Mouse (Mus musculus): ENCODE measurements around the gene Itpkc. TPM values are rescaled to one million over a fixed set of nuclear protein-coding genes. Genes with fewer than 3 reads are reported as not detected.

Itpkc gene
- polyA plus RNA-seq, 1 experiment, result 6.1 TPM

DNA sequence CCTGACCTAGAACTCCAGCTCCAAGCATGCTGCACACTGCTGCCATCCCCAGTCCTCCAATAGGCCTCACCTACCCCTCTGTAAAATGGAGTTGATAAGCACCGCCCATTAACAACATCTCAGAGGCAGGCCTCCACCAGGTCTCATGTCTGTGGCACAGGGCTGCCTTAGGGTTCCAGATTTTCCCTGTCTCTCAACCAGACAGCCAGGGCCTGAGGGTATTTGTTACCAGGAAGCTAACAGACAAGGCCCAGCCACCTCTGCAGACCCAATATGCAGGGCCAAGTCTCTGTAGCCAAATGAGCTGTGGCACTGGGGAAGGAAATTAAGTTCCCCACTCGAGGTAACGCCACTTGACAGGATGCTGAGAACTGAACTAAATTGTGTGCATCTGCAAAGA lies 67.5 kb downstream of the Itpkc start:
- H3K4me1 ChIP-seq (ENCODE audit: control insufficient read depth, insufficient read depth, low read length), result peaks cover 34% of the 10 kb centered on the region
- no peak overlapping the region for H3K4me3 ChIP-seq (ENCODE audit: insufficient read depth, low read length)
- no peak overlapping the region for H3K27ac ChIP-seq (ENCODE audit: insufficient read depth, low read depth, low read length)
- TF ChIP-seq CTCF (IDR thresholded peaks at IDR 0.05; ENCODE audit: low read depth, low read length), result no peak
- no peak for TF ChIP-seq POLR2A (IDR thresholded peaks at IDR 0.05; ENCODE audit: borderline replicate concordance, low read depth, low read length)

DNA sequence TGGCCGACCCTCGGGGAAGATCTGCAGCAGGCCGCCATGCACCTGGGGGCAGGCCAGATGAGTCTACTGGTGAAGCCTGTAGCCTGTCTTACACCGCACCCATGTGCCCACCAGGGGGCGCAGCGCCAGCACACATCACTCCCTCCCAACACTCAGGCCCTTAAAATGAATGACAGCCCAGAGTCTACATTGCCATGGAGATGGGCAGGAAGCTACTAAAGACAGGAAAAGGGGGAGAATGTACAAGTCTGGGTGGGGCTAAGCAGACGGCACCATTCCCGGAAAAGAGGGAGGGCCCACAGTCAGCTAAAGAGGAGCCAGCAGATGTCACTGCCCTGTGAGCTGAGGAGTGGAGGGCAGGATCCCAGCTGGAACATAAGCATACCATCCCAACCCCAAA lies 68.6 kb downstream of the Itpkc start:
- no peak overlapping the region for H3K27ac ChIP-seq (ENCODE audit: insufficient read depth, low read depth, low read length)
- H3K4me1 ChIP-seq (ENCODE audit: control insufficient read depth, insufficient read depth, low read length), result peaks cover 34% of the 10 kb centered on the region
- no peak overlapping the region for H3K4me3 ChIP-seq (ENCODE audit: insufficient read depth, low read length)
- peak; percentile 75 for TF ChIP-seq CTCF (IDR thresholded peaks at IDR 0.05; ENCODE audit: low read depth, low read length)
- TF ChIP-seq POLR2A (IDR thresholded peaks at IDR 0.05; ENCODE audit: borderline replicate concordance, low read depth, low read length), result no peak

DNA sequence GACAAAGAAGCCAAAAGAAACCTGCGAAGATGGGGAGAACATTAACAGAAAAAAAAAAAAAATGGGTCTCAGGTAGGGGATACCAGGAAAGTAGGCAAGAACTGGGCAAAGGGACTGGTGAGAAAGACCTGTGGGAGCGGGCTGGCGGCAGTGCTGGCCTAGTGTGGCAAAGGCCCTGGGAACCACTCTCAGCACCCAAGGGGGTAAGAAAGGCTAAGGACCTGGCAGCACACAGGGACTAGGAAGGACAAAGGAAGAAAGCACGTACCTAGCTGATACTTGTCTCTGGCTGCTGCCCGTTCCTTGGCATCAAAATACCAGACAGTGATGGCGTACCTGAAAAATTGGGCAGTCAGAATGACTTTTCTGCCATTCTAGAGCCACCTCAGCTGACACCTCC lies 69.2 kb downstream of the Itpkc start:
- Histone ChIP-seq H3K27ac (ENCODE audit: insufficient read depth, low read depth, low read length) (no peak overlapping the region), H3K4me3 (ENCODE audit: insufficient read depth, low read length) (no peak overlapping the region), H3K4me1 (ENCODE audit: control insufficient read depth, insufficient read depth, low read length) (peaks cover 34% of the 10 kb centered on the region)
- TF ChIP-seq POLR2A (IDR thresholded peaks at IDR 0.05; ENCODE audit: borderline replicate concordance, low read depth, low read length) (no peak), CTCF (IDR thresholded peaks at IDR 0.05; ENCODE audit: low read depth, low read length) (no peak)

DNA sequence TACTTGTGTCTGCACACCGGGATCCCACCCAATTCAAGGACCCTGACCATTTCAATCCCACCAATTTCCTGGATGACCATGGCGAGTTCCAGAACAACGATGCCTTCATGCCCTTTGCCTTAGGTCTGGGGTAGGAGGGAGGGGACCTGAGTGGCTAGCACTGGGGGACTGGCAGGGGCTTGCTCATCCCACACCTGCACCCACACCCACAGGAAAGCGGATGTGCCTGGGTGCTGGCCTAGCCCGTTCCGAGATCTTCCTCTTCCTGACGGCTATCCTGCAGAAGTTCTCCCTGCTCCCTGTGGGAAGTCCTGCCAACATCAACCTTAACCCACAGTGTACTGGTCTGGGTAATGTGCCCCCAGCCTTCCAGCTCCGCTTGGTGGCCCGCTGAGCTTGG lies 70.3 kb downstream of the Itpkc start:
- no peak overlapping the region for H3K27ac ChIP-seq (ENCODE audit: insufficient read depth, low read depth, low read length)
- TF ChIP-seq POLR2A (IDR thresholded peaks at IDR 0.05; ENCODE audit: borderline replicate concordance, low read depth, low read length) (no peak), CTCF (IDR thresholded peaks at IDR 0.05; ENCODE audit: low read depth, low read length) (no peak)
- no peak overlapping the region for H3K4me3 ChIP-seq (ENCODE audit: insufficient read depth, low read length)
- H3K4me1 ChIP-seq (ENCODE audit: control insufficient read depth, insufficient read depth, low read length), result peaks cover 29% of the 10 kb centered on the region

Other genes starting within 250 kb of the Itpkc start
- gene Cyp2a12, start 199.6 kb downstream of the Itpkc start, polyA plus RNA-seq (2012; ENCODE audit: insufficient read depth, insufficient read length, missing spikeins), result not detected in 2 replicates
- gene Cyp2f2, start 108.8 kb downstream of the Itpkc start, polyA plus RNA-seq (2012; ENCODE audit: insufficient read depth, insufficient read length, missing spikeins), result not detected in 2 replicates
- not detected in 2 replicates for gene Cyp2t4, start 74.9 kb downstream of the Itpkc start, polyA plus RNA-seq (2012; ENCODE audit: insufficient read depth, insufficient read length, missing spikeins)
- 30.8 and 31.9 TPM in 2 replicates for gene Egln2, start 61.9 kb downstream of the Itpkc start, polyA plus RNA-seq (2012; ENCODE audit: insufficient read depth, insufficient read length, missing spikeins)
- gene Rab4b, start 49.8 kb downstream of the Itpkc start, polyA plus RNA-seq (2012; ENCODE audit: insufficient read depth, insufficient read length, missing spikeins), result 65.0 and 66.6 TPM in 2 replicates
- not detected in 2 replicates for gene Gm21983, start 47.6 kb downstream of the Itpkc start, polyA plus RNA-seq (2012; ENCODE audit: insufficient read depth, insufficient read length, missing spikeins)
- gene Mia, start 47.5 kb downstream of the Itpkc start, polyA plus RNA-seq (2012; ENCODE audit: insufficient read depth, insufficient read length, missing spikeins), result not detected in 2 replicates
- 4.0 and 5.0 TPM in 2 replicates for gene BC024978, start 32.9 kb downstream of the Itpkc start, polyA plus RNA-seq (2012; ENCODE audit: insufficient read depth, insufficient read length, missing spikeins)
- gene Snrpa, start 32.4 kb downstream of the Itpkc start, polyA plus RNA-seq (2012; ENCODE audit: insufficient read depth, insufficient read length, missing spikeins), result 52.0 and 63.3 TPM in 2 replicates
- gene Coq8b, start 4.4 kb upstream of the Itpkc start, polyA plus RNA-seq (2012; ENCODE audit: insufficient read depth, insufficient read length, missing spikeins), result 21.7 and 22.6 TPM in 2 replicates
- gene Numbl, start 29.8 kb upstream of the Itpkc start, polyA plus RNA-seq (2012; ENCODE audit: insufficient read depth, insufficient read length, missing spikeins), result 6.2 and 7.6 TPM in 2 replicates
- gene Ltbp4, start 109.0 kb upstream of the Itpkc start, polyA plus RNA-seq (2012; ENCODE audit: insufficient read depth, insufficient read length, missing spikeins), result 0.84 TPM in 1 of 2 replicates, not detected in the other
- gene Shkbp1, start 127.4 kb upstream of the Itpkc start, polyA plus RNA-seq (2012; ENCODE audit: insufficient read depth, insufficient read length, missing spikeins), result 51.0 and 60.8 TPM in 2 replicates
- 10.4 TPM in 1 of 2 replicates, not detected in the other for gene Gm20479, start 128.8 kb upstream of the Itpkc start, polyA plus RNA-seq (2012; ENCODE audit: insufficient read depth, insufficient read length, missing spikeins)
- 0.48 and 0.73 TPM in 2 replicates for gene Sptbn4, start 219.0 kb upstream of the Itpkc start, polyA plus RNA-seq (2012; ENCODE audit: insufficient read depth, insufficient read length, missing spikeins)
- gene Blvrb, start 219.3 kb upstream of the Itpkc start, polyA plus RNA-seq (2012; ENCODE audit: insufficient read depth, insufficient read length, missing spikeins), result 473 and 496 TPM in 2 replicates
- 19.5 and 20.9 TPM in 2 replicates for gene Sertad3, start 245.1 kb upstream of the Itpkc start, polyA plus RNA-seq (2012; ENCODE audit: insufficient read depth, insufficient read length, missing spikeins)

Data from bone marrow macrophage, adult 2 months (primary cell).